Mouse (Mus musculus) heart, postnatal 25 days (tissue): ENCODE data around the gene Ptprb. TPM values are rescaled to one million over a fixed set of nuclear protein-coding genes. Genes with fewer than 3 reads are reported as not detected.

Experiments
- DNase-seq: peaks from one replicate; pipeline ENCODE4 v3.0.0; 2022; ENCODE audit warnings: low spot score
- intact Hi-C: fragments of 180-260 bp; cut with DNase I; formaldehyde crosslinking; loops from one replicate; pipeline ENCODE4 v1.15.1; 2025
- total RNA-seq, 2 experiments: library from RNA; stranded (reverse); gene quantifications; 2 replicates each; pipeline ENCODE4 v1.2.3; 2021

The Ptprb gene
- 10 to 100 TPM; 64.6 to 77.4 TPM for total RNA-seq

DNA sequence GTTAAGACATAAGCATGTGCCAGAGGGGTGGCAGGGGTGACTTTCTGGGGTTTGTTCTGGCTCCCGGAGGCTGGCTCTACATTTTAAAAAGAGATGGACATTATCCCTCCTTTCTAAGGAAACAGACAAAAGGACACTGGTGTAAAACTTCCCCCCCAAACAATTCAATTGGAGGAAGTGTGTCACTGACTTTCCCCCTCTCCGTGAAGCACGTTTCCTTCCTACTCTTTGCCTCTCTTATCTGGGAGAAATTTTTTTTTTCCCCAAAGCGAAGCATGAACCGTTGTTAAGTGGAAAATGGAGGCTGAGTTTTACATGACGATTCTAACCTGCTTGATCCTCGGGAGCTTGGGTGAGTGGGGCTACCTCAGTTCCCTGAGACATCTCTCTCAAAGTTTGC, at the start of gene Ptprb:
Ptprb (plus strand) TSS at position 244 of the 400 bp plus-strand sequence.
- DNase-seq = no peak
- intact Hi-C loops = no loop called here

DNA sequence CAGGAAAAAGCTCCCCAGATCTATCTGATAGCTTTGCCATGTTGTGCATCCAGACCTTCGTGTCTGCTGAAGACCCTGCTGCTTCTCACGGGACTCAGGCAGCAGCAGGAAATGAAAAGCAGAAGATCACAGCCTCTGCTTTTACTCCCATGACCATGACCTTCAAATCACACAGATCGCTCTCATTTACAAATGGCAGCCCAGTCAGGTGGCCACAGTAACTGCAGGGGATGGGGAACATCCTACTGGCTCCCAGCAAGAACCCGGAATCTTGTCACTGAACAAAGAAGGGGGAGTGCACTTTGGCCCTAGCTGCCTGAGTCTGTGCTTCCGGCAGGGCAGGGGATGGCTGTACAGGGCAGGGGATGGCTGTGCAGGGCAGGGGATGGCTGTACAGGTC, 40.0 kb upstream of the Ptprb start:
- no peak for DNase-seq
- intact Hi-C loops = no loop called here

DNA sequence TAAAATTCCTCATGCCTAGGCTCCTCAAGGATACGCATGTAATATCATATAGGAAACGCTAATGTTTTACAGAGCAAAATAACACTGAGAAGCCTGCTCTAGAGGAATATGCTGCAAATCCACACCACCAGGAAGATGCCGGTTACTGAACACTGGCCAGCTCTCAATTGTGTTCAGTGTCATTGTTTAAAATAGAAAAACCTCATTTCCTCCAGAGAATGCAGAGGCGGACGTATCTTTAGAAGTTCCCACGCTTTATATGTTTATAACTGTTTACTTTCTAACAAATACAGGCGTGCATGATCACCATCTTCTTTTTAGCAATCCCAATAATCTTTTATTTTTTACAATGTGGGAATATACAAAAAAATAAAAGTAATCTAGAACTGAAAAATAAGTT, 33.1 kb upstream of the Ptprb start:
- DNase-seq = no peak
- intact Hi-C loops = no loop called here

DNA sequence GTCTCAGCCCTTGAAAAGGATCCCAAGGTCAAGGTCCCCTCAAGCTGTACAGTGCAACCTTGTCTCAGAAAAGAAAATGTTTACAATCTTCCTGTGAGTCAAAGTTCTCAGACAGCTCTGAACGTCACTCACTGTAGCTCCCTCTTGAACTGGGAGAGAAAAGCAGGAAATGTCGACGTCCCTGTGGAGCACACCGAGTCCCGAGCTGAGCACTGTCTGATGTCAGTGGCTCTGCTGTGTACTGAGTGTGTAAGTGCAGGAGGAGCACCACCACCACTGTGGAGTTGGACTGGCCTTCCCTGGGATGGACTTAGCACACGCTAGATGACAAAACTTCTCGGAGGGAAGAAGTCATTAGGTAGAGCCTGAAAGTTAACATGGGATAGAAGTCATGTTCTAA, 31.9 kb upstream of the Ptprb start:
- DNase-seq = peak; percentile 17
- intact Hi-C loops = no loop called here

DNA sequence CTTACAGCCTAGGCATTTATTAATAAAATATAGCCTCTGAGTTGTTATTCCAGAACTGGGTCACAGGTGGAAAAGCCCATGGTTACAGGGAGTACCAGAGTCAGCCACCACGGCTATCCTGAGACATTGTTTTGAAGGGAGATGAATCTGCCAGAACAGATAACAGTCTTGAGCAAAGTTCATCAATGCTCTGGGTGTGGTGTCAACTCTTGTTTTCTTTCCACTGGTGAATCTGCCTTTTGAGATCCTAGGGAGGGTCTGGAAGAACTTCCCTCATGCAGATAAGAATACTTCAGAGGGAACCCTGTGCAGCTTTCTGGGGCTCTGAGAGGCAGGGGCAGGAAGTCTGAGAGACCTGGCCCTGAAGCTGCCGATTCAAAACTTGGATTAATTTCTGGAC, 29.7 kb upstream of the Ptprb start:
- DNase-seq = no peak
- intact Hi-C loops = loop anchor here (2.0 kb wide), 1 partner anchor 15 kb away; no protein-coding TSS in a partner anchor

DNA sequence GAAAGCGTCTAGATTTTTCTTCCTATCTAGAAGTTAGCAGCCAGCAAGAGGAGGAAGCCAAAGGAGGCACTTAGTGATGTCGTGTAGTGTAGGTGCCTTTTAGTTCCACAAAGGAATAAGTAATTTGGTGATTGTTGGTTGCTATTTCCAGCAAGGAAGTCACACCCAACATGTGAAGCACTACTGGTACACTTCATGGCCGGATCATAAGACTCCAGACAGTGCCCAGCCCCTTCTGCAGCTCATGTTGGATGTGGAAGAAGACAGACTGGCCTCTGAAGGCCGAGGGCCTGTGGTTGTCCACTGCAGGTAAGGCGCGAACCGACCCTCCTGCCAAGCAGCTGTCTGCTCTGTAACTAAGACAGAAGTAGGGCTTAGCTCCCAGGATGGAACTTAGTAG, 22.7 kb upstream of the Ptprb start:
- DNase-seq = no peak
- intact Hi-C loops = loop anchor here (5.0 kb wide), 1 partner anchor 40 kb away; no protein-coding TSS in a partner anchor

DNA sequence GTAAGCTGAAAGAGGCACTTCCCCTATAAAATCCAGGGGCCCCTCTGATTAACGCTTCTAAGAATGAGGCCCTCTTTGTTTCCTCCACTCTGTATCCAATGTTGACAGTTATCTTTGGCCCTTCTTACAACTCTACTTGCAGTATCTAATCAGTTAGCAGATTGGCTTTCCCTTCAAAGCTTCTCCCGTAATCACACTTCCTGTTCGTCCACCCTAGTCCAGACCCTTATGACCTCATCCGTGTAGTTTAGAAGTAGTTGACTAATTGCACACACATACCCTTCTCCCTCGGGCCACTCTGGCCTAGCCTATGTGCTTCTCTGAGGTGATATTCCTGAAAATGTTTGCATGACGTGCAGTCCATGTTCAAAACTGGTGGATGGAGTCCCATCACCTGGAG, 21.4 kb upstream of the Ptprb start:
- DNase-seq = no peak
- intact Hi-C loops = loop anchor here (5.0 kb wide), 1 partner anchor 42 kb away; no protein-coding TSS in a partner anchor

DNA sequence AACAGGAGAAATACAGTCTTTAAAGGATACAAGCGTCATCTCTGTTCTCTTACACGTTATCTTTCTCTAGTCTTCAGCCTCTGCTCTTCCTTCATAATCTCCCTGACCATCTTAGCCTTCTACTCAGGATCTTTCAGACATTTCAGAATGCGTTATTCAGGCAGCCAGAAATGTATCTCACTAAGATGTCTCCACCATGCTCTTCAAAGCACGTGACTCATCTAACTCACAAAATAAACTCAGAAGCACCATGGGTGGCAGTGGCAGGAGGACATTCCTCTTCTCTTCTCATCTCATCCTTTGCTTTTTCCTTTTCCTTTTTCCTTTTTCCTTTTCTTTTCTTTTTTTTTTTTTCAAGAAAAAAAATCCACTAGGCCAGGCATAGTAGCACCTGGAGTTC, 16.0 kb upstream of the Ptprb start:
- intact Hi-C loops = no loop called here
- no peak for DNase-seq

DNA sequence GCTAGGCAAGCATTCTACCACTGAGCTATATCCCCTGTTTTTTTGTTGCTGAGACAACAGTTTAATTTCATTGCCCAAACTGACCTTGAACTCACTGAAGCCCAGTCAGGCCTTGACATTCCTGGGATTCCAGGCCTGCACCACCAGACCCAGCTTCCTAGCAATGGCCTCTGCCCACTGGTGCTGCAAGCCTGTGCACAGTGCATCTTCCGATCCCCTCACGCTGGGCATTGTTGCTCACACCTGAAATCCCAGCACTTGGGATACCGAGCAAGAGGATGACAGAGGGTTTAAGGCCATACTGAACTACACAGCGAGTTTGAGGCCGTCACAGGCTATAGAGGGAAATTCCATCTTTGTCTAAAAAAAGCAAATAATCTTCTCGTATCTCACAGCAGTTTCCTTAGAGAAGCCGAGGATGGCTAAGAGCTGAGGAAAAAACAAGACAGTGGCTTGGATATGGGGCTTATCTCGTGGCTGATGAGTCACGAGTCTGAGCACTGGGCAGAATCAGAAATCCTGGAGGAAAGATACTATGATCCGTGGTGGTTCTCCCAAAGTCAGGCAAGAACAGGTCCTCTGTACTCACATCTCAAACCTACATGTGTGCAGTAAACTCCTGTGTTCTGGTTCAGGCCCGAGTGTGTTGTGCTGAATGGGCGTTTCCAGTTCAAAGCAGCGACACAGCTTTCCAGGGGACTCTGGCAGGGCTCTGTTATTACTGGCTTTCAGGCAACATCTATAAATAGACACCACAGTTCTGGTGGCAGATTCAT, 14.5 kb upstream of the Ptprb start:
- intact Hi-C loops = loop anchor here (2.0 kb wide), 1 partner anchor 14 kb away; no protein-coding TSS in a partner anchor
- DNase-seq = no peak

DNA sequence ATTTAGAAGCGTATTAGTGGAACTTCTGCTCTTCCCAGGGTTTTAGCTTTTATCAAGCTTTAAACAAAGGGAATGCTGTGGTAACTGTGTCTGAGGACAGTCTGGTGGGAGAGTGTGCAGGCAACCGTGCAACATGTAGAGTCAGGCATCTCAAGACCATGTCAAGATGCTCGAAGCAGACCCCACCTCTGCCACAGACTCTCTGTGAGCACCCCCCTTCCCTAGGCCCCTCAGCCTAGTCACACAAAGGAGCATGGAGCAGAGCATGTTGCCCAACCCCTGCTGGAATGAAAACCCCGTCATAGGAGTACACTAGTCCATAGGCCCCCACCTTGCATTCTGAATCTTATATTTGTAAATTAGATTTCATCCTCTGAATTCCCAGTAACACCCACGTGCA, 13.8 kb upstream of the Ptprb start:
- no peak for DNase-seq
- intact Hi-C loops = loop anchor here (2.0 kb wide), 1 partner anchor 15 kb away; no protein-coding TSS in a partner anchor

DNA sequence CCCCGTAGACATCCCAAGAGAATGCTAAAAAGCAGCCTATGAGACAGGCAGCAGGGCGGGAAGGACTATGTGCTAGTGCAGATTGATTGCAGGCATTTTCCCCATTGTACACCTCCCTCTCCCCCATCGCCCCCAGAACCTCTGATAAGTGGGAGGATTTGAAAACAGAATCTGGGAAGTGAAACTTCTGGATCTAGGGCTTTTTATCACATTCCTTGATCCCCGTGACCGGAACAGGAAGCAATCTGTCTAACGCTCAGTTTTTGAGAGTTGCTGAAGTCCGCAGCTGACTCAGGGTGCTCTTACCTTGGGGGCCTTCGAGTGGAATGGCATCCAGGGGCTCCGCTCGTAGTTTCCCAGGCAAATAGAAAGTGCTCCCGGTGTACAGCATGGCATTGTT, 10.8 kb upstream of the Ptprb start:
- intact Hi-C loops = loop anchor here (2.0 kb wide), 1 partner anchor 56 kb away; no protein-coding TSS in a partner anchor
- DNase-seq = no peak

DNA sequence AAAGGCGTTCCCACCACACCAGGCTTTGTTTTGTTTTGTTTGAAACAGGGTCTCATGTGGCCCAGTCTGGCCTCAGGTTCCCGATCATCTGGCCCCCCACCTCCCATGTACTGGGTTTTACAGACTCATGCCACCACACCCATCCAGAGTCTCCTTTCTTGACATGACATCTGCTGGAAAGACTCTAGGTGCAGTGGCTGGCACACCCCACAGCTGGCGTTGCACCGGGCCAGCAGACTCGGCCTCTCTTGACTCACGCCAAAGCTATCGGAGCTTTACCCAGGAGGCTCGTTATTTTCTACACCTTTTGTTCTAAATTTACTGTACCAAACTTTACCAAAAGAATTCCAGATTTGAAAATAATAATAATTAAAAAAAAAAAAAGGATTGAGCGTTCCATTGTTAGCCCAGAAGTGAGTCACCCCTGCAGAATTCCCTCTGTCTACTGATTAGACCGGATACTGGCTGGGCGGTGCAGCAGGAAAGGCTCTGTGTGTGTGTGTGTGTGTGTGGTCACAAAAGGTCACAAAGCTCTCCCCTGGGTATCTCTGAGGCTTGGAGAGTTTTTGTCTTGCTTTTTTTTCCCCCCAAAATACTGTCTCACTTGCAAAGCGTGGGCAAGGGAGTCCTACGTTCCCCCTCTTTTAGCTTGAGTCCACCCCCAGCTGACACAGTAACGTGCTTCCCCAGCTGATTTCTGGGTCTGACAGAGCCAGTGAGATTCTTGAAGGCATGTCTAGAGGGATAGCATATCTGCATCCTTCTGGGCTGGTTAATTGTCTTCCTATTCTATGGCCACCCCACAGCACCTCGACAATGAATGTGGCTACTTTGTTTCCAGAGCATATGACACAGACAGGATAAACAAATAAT, 8.5 kb upstream of the Ptprb start:
- peak; percentile 67 for DNase-seq
- intact Hi-C loops = loop anchor here (2.0 kb wide), 1 partner anchor 34 kb away; no protein-coding TSS in a partner anchor

DNA sequence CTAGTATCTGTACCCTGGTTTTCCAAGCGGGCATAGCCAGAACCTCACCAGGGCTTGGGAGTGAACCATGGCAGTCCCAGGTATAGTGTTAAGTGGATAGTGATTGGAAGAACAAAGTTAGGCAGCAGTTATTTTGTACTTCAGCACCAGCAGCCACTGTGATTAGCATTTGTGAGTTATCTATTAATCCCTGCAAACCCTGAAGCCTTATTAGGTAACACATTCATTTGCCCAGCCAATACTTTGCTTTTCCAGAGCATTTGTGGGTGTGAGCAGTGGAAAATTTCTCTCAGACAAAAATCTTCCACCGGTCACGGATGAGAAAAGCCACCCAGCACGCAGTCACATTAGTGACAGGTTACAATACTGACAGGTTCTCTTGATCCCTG, 7.9 kb upstream of the Ptprb start:
- intact Hi-C loops = loop anchor here (2.0 kb wide), 1 partner anchor 33 kb away; no protein-coding TSS in a partner anchor
- no peak for DNase-seq

DNA sequence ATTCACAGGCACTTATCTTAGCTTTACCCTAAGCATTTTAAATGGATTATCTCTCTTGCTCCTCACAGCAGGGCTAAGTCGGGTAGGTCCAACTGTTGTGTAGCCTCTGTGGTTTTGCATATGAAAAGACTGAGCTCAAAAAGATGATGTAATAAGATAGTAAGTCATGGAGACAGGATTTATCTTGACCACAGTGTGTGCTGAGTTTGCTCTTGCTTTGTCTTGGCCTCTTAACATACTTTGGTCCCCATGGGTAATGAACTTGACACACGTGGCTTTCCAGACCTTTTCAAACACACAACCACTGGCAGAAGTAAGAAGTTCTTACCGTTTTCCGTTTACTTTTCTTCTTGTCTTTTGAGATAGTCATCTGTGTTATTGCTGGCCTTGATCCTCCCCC, 7.0 kb upstream of the Ptprb start:
- intact Hi-C loops = no loop called here
- DNase-seq = no peak

DNA sequence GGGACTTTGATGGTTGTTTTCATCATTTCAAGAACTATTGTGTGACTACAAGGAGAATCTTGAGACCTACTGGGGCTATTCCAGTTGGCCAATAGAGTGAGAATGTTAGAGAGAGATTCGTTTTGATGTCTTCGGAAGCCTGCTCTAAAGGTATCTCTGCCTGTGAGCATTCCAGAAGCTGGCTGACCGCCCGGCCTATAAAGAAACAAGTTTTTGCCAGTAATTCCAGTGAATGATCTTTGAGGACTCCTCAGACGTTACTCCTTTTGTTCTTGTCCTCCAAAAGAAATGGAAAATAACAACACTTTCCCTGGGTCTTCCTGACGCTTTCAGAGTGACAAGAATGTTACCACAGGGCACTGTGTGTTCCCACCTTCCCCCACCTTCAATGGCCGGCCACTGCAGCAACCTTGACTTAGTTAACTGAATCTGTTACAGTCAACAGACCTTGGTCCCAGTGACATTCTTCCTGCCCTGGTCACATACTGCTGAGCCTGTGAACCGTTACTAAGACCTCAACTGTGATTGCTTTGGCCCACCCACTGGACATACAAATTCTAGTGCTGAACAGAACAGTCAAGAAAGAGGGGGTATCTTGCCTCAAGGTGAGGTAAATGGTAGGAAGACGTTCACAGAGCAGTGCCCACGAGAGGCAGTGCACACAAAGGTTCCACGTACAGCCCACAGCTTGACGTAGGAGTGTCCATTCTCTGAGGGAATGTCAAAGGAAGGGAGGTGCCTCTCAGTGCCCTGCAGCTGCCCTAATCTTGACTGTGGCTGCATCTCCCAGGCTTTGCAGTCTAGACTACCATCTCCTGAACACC, 4.5 kb upstream of the Ptprb start:
- intact Hi-C loops = no loop called here
- DNase-seq = no peak

DNA sequence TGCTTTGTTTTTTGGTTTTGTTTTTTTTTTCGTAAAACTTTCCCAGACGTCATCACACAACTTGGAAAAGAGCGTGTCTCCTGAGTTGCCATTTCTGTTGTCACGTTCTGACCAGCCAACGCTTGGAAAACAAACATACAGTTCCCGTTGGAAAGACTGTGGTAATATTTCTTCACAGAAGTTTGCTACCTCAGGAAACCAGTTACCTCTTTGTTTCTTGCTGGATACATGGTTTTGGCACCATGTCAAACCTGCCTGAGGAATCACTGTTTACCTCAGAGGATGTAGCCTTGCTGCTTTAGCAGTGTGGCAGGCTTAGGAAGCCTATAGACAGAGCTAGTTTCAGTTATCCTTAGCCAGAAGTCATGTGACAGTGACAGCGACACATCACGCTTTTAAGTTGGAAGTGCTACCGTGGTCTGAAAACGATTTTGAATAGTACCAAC, 3.8 kb upstream of the Ptprb start:
- no peak for DNase-seq
- intact Hi-C loops = no loop called here

DNA sequence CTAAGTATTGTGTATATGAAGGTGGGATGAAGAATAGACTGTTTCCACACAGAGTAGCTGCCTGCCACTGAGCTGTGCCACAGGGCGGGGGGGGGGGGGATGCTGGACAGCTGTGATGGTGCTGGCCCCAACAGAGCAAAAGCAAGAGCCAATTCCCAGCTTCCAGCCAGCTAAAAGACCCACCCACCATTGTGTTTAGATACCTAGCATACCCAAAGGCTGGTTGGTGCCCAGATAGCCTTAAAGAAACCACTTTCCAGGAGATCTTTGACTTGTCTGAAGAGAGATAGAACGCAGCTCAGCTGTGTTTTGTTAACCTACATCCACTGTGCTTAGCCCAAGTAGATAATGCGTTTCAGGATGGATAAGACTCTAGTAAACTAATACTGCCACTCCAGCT, 3.2 kb upstream of the Ptprb start:
- no peak for DNase-seq
- intact Hi-C loops = no loop called here

DNA sequence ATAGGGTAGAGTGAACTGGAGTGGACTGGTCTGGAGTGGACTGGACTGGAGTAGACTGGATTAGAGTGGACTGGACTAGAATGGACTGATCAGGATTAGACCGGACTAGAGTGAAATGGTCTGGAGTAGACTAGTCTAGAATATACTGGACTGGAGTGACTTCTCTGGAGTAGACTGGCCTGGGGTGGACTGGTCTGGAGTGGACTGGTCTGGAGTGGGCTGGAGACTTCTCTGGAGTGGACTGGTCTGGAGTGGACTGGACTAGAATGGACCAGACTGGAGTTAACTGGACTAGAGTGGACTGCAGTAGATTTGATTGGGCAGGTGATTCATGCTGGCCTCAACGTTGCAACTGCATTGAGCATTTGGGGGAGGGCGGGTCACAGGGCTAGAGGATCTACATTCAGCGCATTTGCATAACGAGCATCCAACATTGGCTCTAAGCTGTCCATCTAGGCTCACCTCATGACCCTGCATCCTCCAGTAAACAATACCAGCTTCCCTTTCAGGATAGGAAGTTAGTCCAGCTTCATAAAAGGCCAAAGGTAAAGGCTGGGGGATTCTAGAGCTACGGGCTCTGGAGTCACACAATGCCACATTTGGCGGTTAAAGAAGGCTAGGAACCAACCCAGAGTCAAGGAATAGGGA, 11.5 kb downstream of the Ptprb start:
- intact Hi-C loops = loop anchor here (1.0 kb wide), 1 partner anchor 14 kb away; no protein-coding TSS in a partner anchor
- DNase-seq = no peak

DNA sequence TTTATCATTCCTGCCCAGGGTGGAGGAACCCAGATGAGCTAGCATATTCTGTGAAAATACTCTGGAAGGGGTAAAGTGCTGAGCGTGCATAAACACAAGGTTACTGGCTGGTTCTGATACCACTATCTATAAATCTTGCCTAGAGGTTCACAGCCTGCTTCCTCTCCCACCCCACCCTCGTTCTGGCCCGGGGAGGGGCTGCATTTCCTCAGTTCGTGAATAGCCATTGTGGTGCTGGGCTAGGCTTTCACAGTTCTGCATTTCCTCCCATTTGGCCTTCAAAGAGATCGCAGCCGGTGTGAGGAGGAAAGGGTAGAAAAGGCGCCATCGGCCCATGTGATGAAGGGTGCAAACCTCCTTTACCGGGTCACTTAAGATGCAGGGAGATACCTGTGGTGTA, 12.8 kb downstream of the Ptprb start:
- intact Hi-C loops = no loop called here
- DNase-seq = peak; percentile 62
